Mouse (Mus musculus): ENCODE results near the gene Btnl1.
A peak's percentile ranks its signal among the peaks of the same experiment; 100 is the strongest.

Btnl1 gene

DNA sequence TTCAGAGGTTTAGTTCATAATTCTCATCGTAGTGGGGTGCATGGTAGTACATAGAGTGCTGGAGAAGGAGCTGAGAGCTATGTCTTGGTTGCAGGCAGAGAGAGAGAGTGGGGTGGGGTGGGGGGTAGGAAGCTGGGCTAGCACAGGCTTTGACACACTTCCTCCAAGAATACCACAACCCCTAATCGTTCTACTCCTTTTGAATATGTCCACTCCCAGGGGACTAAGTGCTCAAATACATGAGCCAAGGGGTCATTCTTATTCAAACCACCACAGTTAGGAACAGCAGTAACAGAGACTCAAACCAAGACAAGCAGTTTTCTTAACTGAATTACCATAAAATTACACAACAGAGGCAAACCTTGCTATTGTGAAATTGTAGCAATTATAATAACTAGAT is 9.7 kb downstream of the Btnl1 start:
- no peak for DNase-seq

DNA sequence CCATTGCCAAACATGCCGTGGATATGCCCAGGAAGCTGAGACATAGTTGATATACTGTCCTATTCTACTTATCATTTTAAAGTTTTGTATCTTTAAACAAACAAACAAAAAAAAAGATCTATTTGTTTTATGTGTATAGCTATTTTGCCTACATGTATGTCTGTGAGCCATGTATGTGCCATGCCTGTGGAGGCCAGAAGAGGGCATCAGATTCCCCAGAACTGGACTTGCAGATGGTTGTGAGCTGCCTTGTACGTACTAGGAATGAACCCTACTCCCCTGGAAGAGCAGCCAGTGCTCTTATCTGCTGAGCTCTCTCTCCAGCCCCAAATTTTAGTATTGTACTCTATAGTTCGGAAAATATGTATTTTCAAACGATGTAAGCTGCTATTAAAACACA is 11.6 kb downstream of the Btnl1 start:
- DNase-seq = peak in 1 of 2 experiments; percentile 50

DNA sequence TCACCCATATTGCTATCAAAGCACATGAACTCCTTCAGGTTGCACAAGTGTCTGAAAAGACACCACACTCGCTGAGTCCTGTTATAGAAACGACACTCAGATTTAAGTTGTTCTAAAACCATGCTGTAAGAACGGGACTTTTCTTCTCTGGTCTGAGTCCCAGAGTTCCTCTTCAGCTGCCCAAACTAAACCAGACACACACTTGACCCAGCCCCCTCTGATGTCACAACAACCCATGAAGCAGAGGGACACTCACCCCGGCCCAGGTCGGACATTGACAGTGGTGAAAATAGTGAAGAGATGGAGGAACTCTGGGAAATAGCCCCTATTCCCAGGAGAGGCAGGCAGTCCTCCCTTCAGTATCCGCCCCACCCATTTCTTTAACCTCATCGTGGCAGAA is 14.6 kb downstream of the Btnl1 start:
- no peak for DNase-seq

DNA sequence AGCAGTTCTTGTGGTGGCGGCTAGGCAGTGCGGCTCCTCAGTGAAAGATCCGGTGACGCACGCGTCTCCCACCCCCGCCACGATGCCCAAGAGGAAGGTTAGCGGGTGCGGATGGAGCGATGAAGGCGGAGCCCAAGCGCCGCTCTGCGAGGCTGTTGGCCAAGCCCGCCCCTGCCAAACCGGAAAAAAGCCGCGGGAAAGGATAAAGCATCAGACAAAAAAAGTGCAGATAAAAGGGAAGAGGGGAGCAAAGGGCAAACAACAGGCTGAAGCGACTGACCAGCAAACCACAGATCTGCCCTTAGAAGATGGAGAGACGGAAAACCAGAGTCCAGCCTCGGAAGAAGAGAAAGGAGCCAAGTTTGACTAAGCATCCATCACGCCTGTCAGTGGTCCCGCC is 15.4 kb downstream of the Btnl1 start:
- DNase-seq = peak; percentile 42 to 52

DNA sequence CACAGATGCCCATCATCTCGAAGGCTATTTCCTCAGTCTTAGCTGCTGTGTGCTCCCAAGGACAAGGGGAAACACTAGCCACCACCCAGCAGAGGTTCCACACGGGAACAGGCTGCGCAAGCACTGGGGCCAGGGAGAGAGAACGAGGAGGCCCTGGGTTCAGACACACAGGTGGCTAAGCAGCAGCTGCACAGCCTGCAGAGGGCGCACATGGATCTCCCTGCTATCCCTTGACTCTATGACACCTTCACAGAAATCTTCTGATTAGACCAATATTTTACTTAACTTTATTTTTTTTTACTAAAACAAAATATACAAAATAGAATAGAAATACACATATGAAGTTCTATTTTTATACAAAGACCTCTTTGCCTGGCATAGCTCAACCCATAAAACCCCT is 20.4 kb downstream of the Btnl1 start:
- no peak for DNase-seq

DNA sequence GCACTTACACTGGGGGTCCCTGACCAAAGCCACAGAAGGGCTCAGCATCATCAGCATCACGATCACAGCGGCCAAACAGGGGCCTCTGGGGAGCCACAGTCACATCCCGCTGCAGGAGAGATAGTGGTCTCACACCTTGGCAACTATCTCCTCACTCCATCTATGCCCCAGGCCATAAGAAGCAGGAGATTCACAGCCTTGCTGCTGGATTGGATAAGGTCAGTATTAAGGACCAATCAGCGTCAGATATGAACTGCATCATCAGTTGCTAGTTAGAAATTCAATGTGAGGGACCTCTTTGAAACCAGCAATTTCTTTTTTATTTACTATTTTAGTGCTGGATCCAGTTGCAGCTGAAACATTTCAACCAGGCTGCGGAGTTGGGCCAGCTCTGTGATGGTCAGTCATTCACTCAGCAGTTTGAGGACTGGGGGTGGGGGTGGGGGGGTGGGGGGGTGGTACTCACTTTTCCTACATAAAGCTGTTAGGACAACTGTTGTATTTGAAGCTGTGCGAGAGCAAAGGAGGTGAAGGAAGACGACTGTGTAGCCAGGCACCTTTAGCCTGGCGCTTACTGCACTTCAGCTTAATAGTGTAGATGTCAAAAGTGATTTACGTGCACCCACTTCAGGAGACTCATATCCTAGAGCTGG is 21.3 kb downstream of the Btnl1 start:
- peak in 1 of 2 experiments; percentile 74 for DNase-seq

DNA sequence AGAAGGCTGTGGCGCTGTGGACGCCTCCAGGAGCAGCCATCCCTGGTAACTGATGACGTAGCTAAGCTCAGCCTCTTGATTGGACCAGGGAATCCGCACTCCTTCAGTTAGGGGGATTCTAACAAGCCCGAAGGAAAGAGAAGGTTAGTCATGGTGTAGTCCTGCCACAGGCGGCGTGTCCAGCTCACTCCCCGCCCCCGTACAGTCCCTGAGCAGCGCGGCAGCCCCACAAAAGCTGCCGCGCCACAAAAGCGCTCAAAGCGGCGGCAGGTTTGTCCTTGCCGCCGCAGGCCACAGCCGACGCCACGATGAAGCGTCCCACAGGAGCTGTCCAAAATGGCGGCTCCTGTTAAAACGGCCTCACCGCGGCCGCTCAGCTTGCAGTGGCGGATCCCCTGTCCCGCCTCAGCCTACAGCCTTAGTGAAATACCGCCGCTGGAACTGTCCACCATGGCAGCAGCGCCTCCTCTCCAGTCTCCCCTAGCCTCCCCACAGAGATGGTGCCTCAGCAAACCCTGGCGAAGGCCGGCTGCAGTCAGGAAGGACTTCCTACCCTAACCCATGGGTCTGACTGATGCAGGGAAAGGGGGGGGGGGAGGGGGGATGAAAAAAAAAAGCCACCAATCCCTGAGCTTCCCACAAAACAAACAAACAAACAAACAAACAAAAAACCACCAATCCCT is 21.9 kb downstream of the Btnl1 start, which contains the start of gene BC051142:
Gene BC051142 (plus strand): TSS at position 110 of the 683 bp plus-strand sequence.
- peak; percentile 65 to 82 for DNase-seq

DNA sequence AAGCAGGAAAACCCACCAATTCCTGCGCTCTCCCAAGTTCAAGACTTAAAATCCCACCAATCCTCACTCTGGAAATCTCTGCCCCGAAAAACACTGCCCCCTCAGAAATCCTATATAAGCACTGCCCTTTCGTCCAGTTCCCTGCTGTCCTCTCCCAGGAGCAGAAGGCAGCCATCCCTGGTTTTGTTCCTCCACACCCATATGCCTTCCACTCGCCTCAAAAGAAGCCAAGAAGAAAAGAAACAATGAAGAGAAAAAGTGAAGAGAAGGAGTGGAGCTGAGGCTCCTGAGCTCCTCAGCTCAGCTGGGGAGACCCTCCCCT is 22.4 kb downstream of the Btnl1 start:
- DNase-seq = no peak

DNA sequence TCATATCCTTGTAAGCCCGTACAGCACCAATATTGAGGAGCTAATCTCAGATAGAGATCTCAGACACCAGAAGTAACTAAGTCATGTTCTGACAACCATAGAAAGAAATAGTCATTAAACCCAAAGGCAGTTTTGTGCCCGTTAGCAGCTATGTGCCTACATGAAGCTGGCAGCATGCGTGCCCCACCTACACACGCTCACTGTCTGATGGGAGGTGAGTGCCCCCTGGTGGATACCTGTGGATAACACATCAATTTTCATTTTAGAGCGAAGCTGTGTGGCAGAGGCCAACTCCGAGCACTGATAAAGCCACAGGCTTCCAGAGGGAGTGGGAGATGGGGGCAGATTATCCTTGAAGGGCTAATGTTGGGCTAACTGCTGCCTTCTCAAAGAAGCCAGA is 34.2 kb downstream of the Btnl1 start:
- DNase-seq = peak; percentile 30 to 69

DNA sequence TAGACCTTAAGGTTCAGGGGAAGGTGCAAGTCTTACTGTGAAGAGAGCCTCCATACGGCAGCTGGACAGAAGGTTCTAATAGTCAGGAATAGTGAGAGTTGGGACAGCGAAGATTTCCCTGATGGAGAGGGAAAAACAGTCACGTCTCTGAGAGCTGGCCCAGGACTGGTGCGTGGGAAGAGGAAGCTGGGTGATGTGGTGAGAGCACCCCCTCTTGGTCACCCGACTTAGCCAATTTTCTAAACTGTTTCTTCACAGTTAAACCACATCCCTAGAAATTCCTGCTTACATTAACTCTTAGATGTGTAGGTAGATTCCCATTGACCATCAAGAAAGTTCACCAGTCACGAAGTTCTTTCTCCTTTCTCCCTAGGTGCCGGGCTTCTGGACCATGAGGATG is 43.1 kb downstream of the Btnl1 start:
- DNase-seq = no peak

DNA sequence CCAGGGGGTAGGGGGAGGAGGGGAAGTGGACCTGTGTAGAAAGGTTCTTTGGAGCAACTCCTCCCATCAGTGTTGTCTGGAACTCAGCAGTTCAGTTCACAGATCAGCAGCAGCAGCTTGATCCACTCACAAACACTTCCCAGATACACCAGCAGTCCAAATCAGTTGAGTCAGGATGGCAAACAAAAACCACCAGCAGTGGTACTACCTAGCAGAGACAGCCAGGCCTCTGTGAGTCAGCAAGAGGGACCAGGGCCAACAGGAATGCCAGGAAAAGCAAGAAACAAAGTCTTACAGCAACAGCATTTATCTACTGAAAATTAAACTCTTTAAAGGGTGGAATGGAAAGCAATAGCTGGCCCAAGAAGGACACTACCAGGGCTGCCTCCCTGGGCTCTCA is 50.7 kb downstream of the Btnl1 start:
- no peak for DNase-seq

Data from lung, postnatal 4 days (tissue).